Mouse (Mus musculus) heart, postnatal 0 days (tissue): ENCODE measurements around the gene Mrpl19. TPM values are rescaled to one million over a fixed set of nuclear protein-coding genes. Genes with fewer than 3 reads are reported as not detected.

Source experiments
- ATAC-seq: fragments of 200-750 bp; cut with Nextera tagmentation; 2 replicates; pipeline ENCODE4 v1.8.0; 2017; ENCODE audit warnings: low read depth, moderate number of reproducible peaks, moderate library complexity; ENCODE audit not compliant: insufficient read depth
- DNase-seq: peaks from one replicate; pipeline ENCODE4 v3.0.0-alpha.2; 2016; ENCODE audit warnings: low spot score
- H3K27ac ChIP-seq: fragments of 300-500 bp; sonication (generic); 2 replicates; pipeline ENCODE4 v1.5.1; 2014; ENCODE audit warnings: low read depth, mild to moderate bottlenecking
- H3K27me3 ChIP-seq: fragments of 300-500 bp; sonication (generic); 2 replicates; pipeline ENCODE4 v1.6.1; 2014; ENCODE audit warnings: low read length, mixed read lengths; ENCODE audit not compliant: control insufficient read depth, insufficient read depth
- H3K36me3 ChIP-seq: fragments of 300-500 bp; sonication (generic); replicated peaks from 2 replicates; pipeline ENCODE4 v1.6.1; 2014; ENCODE audit warnings: low read length, mixed read lengths; ENCODE audit not compliant: control insufficient read depth, insufficient read depth
- H3K4me1 ChIP-seq: fragments of 300-500 bp; sonication (generic); 2 replicates; pipeline ENCODE4 v1.6.1; 2014; ENCODE audit warnings: antibody characterized with exemption; ENCODE audit not compliant: control insufficient read depth, insufficient read depth
- H3K4me2 ChIP-seq: fragments of 300-500 bp; sonication (generic); 2 replicates; pipeline ENCODE4 v1.6.1; 2014; ENCODE audit warnings: low read depth, mild to moderate bottlenecking, low read length, moderate library complexity
- H3K4me3 ChIP-seq: fragments of 300-500 bp; sonication (generic); 2 replicates; pipeline ENCODE4 v1.5.1; 2014; ENCODE audit warnings: low read depth, low read length
- H3K9ac ChIP-seq: fragments of 300-500 bp; sonication (generic); replicated peaks from 2 replicates; pipeline ENCODE4 v1.6.1; 2014; ENCODE audit warnings: low read depth, low read length, mixed read lengths
- H3K9me3 ChIP-seq: fragments of 300-500 bp; sonication (generic); replicated peaks from 2 replicates; pipeline ENCODE4 v1.6.1; 2016; ENCODE audit warnings: low read length; ENCODE audit not compliant: control insufficient read depth
- CTCF ChIP-seq: IDR thresholded peaks from 2 replicates; pipeline ENCODE4 v1.5.1; 2016; ENCODE audit warnings: antibody characterized with exemption, control low read depth, low read depth
- EP300 ChIP-seq: IDR thresholded peaks from 2 replicates; pipeline ENCODE4 v1.6.1; 2016; ENCODE audit warnings: antibody characterized with exemption, low read depth
- WGBS: fragments of 180-500 bp; shearing (Covaris S2); extraction: QIAGEN DNeasy Blood & Tissue Kit; methylation state at CpG from one replicate; pipeline ENCODE4 v1.1.7; 2014; 5-methylcytosine and 5-hydroxymethylcytosine counted together
- polyA plus RNA-seq: library from polyadenylated mRNA; unstranded; fragments of >200 nt; fragmentation: Nextera tagmentation; extraction: Ambion mirVana; gene quantifications from 2 replicates; pipeline ENCODE4 v1.2.1, GENCODE M21; 2015
- total RNA-seq: library from RNA; depleted of rRNA; stranded (reverse); fragments of >200 nt; gene quantifications from 2 replicates; pipeline ENCODE4 v1.2.3, GENCODE M21; 2014; ENCODE audit warnings: low replicate concordance

Gene Mrpl19
- total and polyA plus RNA-seq, 2 experiments from 2014 or later: 21.4 to 47.3 TPM

- TF ChIP-seq CTCF: no peak
- TF ChIP-seq EP300: no peak
- H3K4me2 ChIP-seq: no peak overlapping the region
- H3K36me3 ChIP-seq: peaks cover 61% of the 10 kb centered on the region
- WGBS: 94% methylated on average over 5 of the region's 5 CpGs
- no peaks in the 10 kb centered on the region for H3K4me1 ChIP-seq
- DNase-seq (no peak), ATAC-seq (no peak)
- H3K27ac ChIP-seq: no peak overlapping the region
- no peak overlapping the region for H3K4me3 ChIP-seq
- no peaks in the 10 kb centered on the region for H3K27me3 ChIP-seq
- H3K9me3 ChIP-seq: no peaks in the 10 kb centered on the region
- no peak overlapping the region for H3K9ac ChIP-seq
Measured at GRCm38 (mm10) chr6:81955133-81955532, 10.6 kb downstream of the Mrpl19 start.

GRCm38 (mm10) chr6:81946906-81947305 lies 18.9 kb downstream of the Mrpl19 start:
- Histone ChIP-seq H3K9ac (no peak overlapping the region), H3K27ac (no peak overlapping the region), H3K9me3 (no peaks in the 10 kb centered on the region), H3K27me3 (no peaks in the 10 kb centered on the region), H3K4me3 (no peak overlapping the region), H3K4me1 (no peaks in the 10 kb centered on the region), H3K4me2 (no peak overlapping the region), H3K36me3 (peaks cover 91% of the 10 kb centered on the region)
- WGBS: 91% methylated on average over 6 of the region's 6 CpGs
- TF ChIP-seq CTCF: no peak
- no peak for TF ChIP-seq EP300
- DNase-seq (no peak), ATAC-seq (no peak)

GRCm38 (mm10) chr6:81944432-81944831 lies 21.3 kb downstream of the Mrpl19 start:
- Histone ChIP-seq H3K9ac (no peak overlapping the region), H3K4me3 (no peak overlapping the region), H3K9me3 (no peaks in the 10 kb centered on the region), H3K4me1 (no peaks in the 10 kb centered on the region), H3K27ac (no peak overlapping the region), H3K36me3 (peaks cover 91% of the 10 kb centered on the region), H3K4me2 (no peak overlapping the region), H3K27me3 (no peaks in the 10 kb centered on the region)
- no peak for DNase-seq
- TF ChIP-seq EP300: no peak
- no peak for TF ChIP-seq CTCF
- no peak for ATAC-seq
- 79% methylated on average over 3 of the region's 3 CpGs for WGBS

DNA sequence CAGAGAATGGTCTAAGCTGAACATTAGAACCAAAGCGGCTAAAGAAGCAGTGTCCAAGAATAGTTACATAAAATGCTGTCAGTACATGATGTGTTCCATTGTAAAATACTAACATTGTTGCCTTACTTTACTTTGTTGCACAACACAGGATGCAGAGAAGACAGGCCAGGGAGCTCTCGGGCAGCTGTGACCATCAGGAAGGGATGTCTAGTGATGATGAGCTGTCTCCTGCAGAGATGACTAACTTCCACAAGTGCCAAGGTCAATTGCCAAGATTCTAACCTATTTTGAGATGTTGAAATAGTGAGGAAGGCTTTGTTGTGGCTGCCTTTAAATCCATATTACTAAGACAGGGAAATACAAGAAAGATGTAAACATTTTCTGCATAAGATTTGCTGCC lies 22.5 kb downstream of the Mrpl19 start:
- 87% methylated on average over 2 of the region's 2 CpGs for WGBS
- ATAC-seq: no peak
- no peaks in the 10 kb centered on the region for H3K27me3 ChIP-seq

DNA sequence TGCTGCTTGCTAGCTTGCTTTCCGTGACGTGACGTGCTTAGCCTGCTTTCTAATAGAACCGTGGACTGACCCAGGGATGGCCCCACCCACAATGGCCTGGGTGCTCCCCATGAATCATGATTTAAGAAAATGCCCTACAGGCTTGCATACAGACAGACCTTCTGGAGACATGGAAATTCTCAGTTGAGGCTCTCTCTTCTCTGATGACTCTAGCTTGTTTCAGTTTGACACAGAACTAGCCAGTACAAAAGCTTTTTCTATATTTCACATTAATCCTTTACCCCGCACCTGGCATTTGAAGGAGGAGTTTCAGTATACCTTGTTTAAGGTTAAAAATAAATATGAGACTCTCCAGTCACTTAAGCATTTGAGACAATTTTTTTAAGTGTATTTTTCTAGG lies 24.0 kb downstream of the Mrpl19 start:
- 88% methylated on average over 5 of the region's 5 CpGs for WGBS
- peaks cover 85% of the 10 kb centered on the region for H3K36me3 ChIP-seq

More for the DNA sequence above, 22.5 kb downstream of the Mrpl19 start:
- Histone ChIP-seq H3K4me3 (no peak overlapping the region), H3K9me3 (no peaks in the 10 kb centered on the region), H3K4me2 (no peak overlapping the region), H3K36me3 (peaks cover 86% of the 10 kb centered on the region), H3K27ac (no peak overlapping the region), H3K9ac (no peak overlapping the region), H3K4me1 (no peaks in the 10 kb centered on the region)
- no peak for DNase-seq
- TF ChIP-seq CTCF: no peak
- no peak for TF ChIP-seq EP300

GRCm38 (mm10) chr6:81933281-81933680 lies 32.5 kb downstream of the Mrpl19 start:
- Histone ChIP-seq H3K9me3 (no peaks in the 10 kb centered on the region), H3K9ac (no peak overlapping the region), H3K4me2 (no peak overlapping the region), H3K4me3 (no peak overlapping the region), H3K27me3 (no peaks in the 10 kb centered on the region), H3K36me3 (peaks cover 84% of the 10 kb centered on the region), H3K4me1 (no peaks in the 10 kb centered on the region), H3K27ac (no peak overlapping the region)
- TF ChIP-seq CTCF (no peak), EP300 (no peak)
- no peak for ATAC-seq
- WGBS: 93% methylated on average over 3 of the region's 3 CpGs
- no peak for DNase-seq

More for the DNA sequence above, 24.0 kb downstream of the Mrpl19 start:
- Histone ChIP-seq H3K27ac (no peak overlapping the region), H3K4me3 (no peak overlapping the region), H3K9ac (no peak overlapping the region), H3K27me3 (no peaks in the 10 kb centered on the region), H3K9me3 (no peaks in the 10 kb centered on the region), H3K4me1 (no peaks in the 10 kb centered on the region), H3K4me2 (no peak overlapping the region)
- ATAC-seq: no peak
- DNase-seq: no peak
- TF ChIP-seq EP300 (no peak), CTCF (no peak)
